Mouse (Mus musculus) embryonic facial prominence, embryonic 12.5 days (tissue): ENCODE results near the gene Ccdc60. TPM values are rescaled to one million over a fixed set of nuclear protein-coding genes. Genes with fewer than 3 reads are reported as not detected.

Experiments used
- ATAC-seq: fragments of 200-750 bp; cut with Nextera tagmentation; 2 replicates; pipeline ENCODE4 v1.8.0; 2017; ENCODE audit not compliant: insufficient number of reproducible peaks, insufficient read depth, low FRiP score, low TSS enrichment
- H3K27ac ChIP-seq: fragments of 300-500 bp; sonication (generic); 2 replicates; pipeline ENCODE4 v1.5.1; 2016; ENCODE audit warnings: mild to moderate bottlenecking
- H3K27me3 ChIP-seq: fragments of 300-500 bp; sonication (generic); 2 replicates; pipeline ENCODE4 v1.6.1; 2016; ENCODE audit warnings: mild to moderate bottlenecking, moderate library complexity
- H3K36me3 ChIP-seq: fragments of 300-500 bp; sonication (generic); 2 replicates; pipeline ENCODE4 v1.6.1; 2016; ENCODE audit warnings: mild to moderate bottlenecking
- H3K4me1 ChIP-seq: fragments of 300-500 bp; sonication (generic); 2 replicates; pipeline ENCODE4 v1.6.1; 2016
- H3K4me2 ChIP-seq: fragments of 300-500 bp; sonication (generic); replicated peaks from 2 replicates; pipeline ENCODE4 v1.6.1; 2016; ENCODE audit warnings: mild to moderate bottlenecking, moderate library complexity
- H3K4me3 ChIP-seq: fragments of 300-500 bp; sonication (generic); 2 replicates; pipeline ENCODE4 v1.5.1; 2016; ENCODE audit warnings: mild to moderate bottlenecking
- H3K9ac ChIP-seq: fragments of 300-500 bp; sonication (generic); 2 replicates; pipeline ENCODE4 v1.6.1; 2016; ENCODE audit warnings: mild to moderate bottlenecking, moderate library complexity
- H3K9me3 ChIP-seq: fragments of 300-500 bp; sonication (generic); 2 replicates; pipeline ENCODE4 v1.6.1; 2016; ENCODE audit warnings: mild to moderate bottlenecking, moderate library complexity
- WGBS: fragments of 180-500 bp; shearing (Covaris S2); methylation state at CpG from one replicate; pipeline ENCODE4 v1.1.7; 2016; 5-methylcytosine and 5-hydroxymethylcytosine counted together
- polyA plus RNA-seq: library from polyadenylated mRNA; unstranded; fragments of >200 nt; fragmentation: Nextera tagmentation; extraction: Ambion mirVana; gene quantifications from 2 replicates; pipeline ENCODE4 v1.2.1, GENCODE M21; 2016

Ccdc60 gene
- polyA plus RNA-seq, 1 experiment from 2014 or later = 1.8 TPM

DNA sequence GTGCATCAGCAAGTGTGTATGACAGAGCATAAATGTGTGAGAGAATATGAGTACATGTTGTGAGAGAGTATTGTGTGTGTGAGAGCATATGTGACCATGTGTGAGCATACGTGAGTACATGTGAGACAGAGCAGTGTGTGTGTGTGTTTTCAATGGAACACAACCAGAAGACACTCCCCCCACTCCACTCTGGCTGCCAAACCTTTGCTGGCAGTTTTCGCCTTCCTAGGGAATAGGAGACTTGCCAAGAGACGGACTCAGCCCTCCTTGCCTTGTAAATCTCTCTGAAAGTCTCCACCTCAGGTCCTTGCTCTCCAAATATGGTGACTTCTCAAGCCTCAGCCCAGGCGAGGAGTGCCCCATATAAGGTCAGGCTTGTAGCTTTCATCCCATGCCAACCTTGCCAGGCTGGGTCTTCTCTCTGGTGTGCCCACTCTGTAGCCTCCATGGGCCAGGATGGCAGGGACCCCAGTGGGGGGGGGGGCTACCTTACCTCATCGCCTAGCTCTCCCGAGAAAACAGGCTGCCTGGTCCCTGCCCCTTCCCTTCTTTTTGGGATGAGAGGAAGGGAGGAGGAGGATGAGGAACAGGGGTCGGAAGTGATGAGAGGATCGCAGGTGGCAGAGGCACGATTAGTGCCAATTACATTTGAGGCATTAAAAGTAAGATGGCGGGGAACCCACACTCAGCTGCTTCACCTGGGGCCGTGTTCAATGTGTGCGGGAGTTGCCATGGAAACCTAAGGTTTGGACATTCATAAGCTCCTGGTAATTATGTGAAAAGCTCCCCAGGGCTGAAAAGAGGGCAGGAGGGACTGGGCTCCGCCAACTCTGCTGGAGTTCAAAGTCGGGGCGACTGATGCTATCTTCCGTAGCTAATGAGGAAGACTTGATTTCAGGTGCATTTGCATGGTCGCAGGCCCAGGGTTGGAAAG lies 19.3 kb downstream of the Ccdc60 start:
- Histone ChIP-seq H3K27me3 (no peaks in the 10 kb centered on the region), H3K9ac (no peak overlapping the region), H3K4me3 (no peak overlapping the region), H3K36me3 (no peaks in the 10 kb centered on the region), H3K9me3 (no peaks in the 10 kb centered on the region), H3K4me2 (no peak overlapping the region), H3K4me1 (peaks cover 7% of the 10 kb centered on the region; the same call in 1 of the 2 replicates), H3K27ac (no peak overlapping the region)
- no peak for ATAC-seq
- WGBS = 79% methylated on average over 17 of the region's 17 CpGs

DNA sequence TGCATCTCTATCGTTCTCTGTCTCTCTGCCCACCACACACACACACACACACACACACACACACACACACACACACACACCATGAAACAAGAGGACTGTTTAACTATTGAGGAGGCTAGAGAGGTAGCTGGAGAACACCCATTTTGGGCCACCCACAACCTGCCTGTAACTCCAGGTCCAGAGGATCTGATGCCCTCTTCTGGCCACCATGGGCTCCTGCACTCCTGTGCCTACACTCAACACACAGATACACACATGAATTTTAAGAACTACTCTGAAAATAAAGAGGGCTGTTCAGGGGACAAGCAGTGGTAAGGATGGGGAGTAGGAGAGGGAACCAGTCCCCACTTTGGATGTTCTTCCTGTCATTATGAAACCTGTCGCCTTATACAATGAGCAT lies 26.1 kb downstream of the Ccdc60 start:
- 94% methylated on average over 2 of the region's 2 CpGs for WGBS

DNA sequence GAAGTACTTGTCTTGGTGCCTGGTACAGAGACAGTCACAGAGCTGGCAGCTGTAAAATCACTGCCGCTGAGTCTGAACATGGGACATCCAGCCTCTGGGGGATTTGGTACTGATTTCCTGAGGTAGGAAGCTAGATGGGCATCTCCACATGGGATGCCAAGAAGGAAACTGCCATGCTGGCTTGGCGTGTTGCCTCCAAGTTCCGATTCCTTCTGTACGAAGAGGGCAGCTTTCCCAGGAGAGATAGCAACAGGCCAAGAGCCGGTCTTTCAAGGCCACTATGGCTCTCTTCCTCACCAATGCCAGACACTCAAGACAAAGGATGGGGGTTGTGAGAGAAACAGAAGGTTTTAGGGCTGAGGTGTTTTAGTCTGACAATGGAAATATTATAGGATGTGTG lies 26.8 kb downstream of the Ccdc60 start:
- H3K9me3 ChIP-seq = no peaks in the 10 kb centered on the region; the same call in 1 of the 2 replicates
- 91% methylated on average over 5 of the region's 5 CpGs for WGBS
- no peak overlapping the region for H3K9ac ChIP-seq
- H3K4me3 ChIP-seq = no peak overlapping the region
- no peaks in the 10 kb centered on the region for H3K4me1 ChIP-seq
- no peak overlapping the region for H3K27ac ChIP-seq
- no peaks in the 10 kb centered on the region for H3K27me3 ChIP-seq
- H3K4me2 ChIP-seq = no peak overlapping the region
- no peak for ATAC-seq
- no peaks in the 10 kb centered on the region for H3K36me3 ChIP-seq

More for the DNA sequence above, 26.1 kb downstream of the Ccdc60 start:
- Histone ChIP-seq H3K36me3 (no peaks in the 10 kb centered on the region), H3K9ac (no peak overlapping the region), H3K27me3 (no peaks in the 10 kb centered on the region), H3K27ac (no peak overlapping the region), H3K4me2 (no peak overlapping the region), H3K4me3 (no peak overlapping the region), H3K9me3 (no peaks in the 10 kb centered on the region; the same call in 1 of the 2 replicates), H3K4me1 (no peaks in the 10 kb centered on the region)
- no peak for ATAC-seq

- no peak overlapping the region for H3K4me2 ChIP-seq
- ATAC-seq = no peak
- no peak overlapping the region for H3K4me3 ChIP-seq
- 85% methylated on average over 5 of the region's 5 CpGs for WGBS
- H3K9ac ChIP-seq = no peak overlapping the region
- H3K36me3 ChIP-seq = no peaks in the 10 kb centered on the region
- H3K9me3 ChIP-seq = no peaks in the 10 kb centered on the region; the same call in 1 of the 2 replicates
- H3K4me1 ChIP-seq = no peaks in the 10 kb centered on the region
- no peak overlapping the region for H3K27ac ChIP-seq
- H3K27me3 ChIP-seq = no peaks in the 10 kb centered on the region
Observed at GRCm38 (mm10) chr5:116260356-116260755, 28.4 kb downstream of the Ccdc60 start.

DNA sequence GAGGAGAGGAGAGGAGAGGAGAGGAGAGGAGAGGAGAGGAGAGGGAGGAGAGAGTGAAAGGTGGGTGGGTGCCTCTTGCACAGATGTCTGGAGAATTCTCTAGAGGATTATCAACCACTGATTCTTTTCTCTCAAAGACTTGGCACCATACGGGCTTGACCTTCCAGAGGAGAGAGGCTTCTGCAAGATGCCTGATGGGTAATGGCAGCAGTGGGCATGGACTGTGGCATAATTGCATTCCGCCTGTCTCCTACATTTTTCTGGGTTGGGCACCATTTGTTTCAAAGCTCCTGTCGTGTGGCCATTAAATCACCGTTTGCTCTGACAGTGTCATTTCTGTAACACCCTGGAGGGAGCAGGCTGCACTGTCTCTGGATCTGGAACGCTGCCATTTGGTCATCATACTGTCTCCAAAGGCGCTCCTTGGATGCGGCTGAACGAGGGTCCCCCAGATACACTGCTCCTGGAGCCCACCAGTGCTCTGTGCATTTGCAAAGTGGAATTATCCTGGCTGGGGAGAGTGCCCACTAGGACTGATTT lies 30.4 kb downstream of the Ccdc60 start:
- Histone ChIP-seq H3K27ac (no peak overlapping the region), H3K27me3 (no peaks in the 10 kb centered on the region), H3K9me3 (no peaks in the 10 kb centered on the region; the same call in 1 of the 2 replicates), H3K4me3 (no peak overlapping the region), H3K4me1 (no peaks in the 10 kb centered on the region), H3K36me3 (no peaks in the 10 kb centered on the region), H3K9ac (no peak overlapping the region), H3K4me2 (no peak overlapping the region)
- no peak for ATAC-seq
- WGBS = 67% methylated on average over 8 of the region's 8 CpGs

- no peaks in the 10 kb centered on the region for H3K4me1 ChIP-seq
- 79% methylated on average over 4 of the region's 4 CpGs for WGBS
- H3K9ac ChIP-seq = no peak overlapping the region
- H3K9me3 ChIP-seq = no peaks in the 10 kb centered on the region
- no peak overlapping the region for H3K27ac ChIP-seq
- no peak overlapping the region for H3K4me3 ChIP-seq
- no peaks in the 10 kb centered on the region for H3K27me3 ChIP-seq
- no peak overlapping the region for H3K4me2 ChIP-seq
- no peaks in the 10 kb centered on the region for H3K36me3 ChIP-seq
- ATAC-seq = no peak
Observed at GRCm38 (mm10) chr5:116253914-116254313, 34.9 kb downstream of the Ccdc60 start.

GRCm38 (mm10) chr5:116252186-116252585 lies 36.6 kb downstream of the Ccdc60 start:
- Histone ChIP-seq H3K4me1 (no peaks in the 10 kb centered on the region), H3K27me3 (no peaks in the 10 kb centered on the region), H3K4me2 (no peak overlapping the region), H3K27ac (no peak overlapping the region), H3K9ac (no peak overlapping the region), H3K36me3 (no peaks in the 10 kb centered on the region), H3K9me3 (no peaks in the 10 kb centered on the region), H3K4me3 (no peak overlapping the region)
- ATAC-seq = no peak
- 89% methylated on average over 6 of the region's 6 CpGs for WGBS

- H3K4me3 ChIP-seq = no peak overlapping the region
- no peaks in the 10 kb centered on the region for H3K27me3 ChIP-seq
- no peaks in the 10 kb centered on the region for H3K9me3 ChIP-seq
- no peaks in the 10 kb centered on the region for H3K4me1 ChIP-seq
- no peak for ATAC-seq
- H3K36me3 ChIP-seq = no peaks in the 10 kb centered on the region
- H3K27ac ChIP-seq = no peak overlapping the region
- H3K4me2 ChIP-seq = no peak overlapping the region
- 81% methylated on average over 7 of the region's 7 CpGs for WGBS
- H3K9ac ChIP-seq = no peak overlapping the region
Observed at GRCm38 (mm10) chr5:116246642-116247041, 42.1 kb downstream of the Ccdc60 start.

DNA sequence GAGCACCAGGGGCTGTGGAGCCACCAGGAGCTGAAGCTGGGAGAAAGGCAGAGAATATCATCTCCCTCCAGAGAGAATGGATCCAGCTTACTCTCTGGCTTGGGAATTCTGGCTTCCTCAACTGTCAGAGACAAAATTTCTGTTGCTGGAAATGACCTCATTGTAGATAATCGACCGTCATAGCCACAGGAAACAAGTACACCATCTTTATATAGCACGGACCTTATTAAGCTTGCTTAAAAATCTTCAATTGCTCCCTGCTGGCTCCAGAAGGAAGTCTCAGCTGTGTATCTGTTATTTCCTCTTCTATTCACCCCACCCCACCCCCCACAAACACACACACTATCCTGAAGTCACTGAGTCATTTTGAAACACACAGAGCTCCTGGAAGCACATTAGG lies 44.3 kb downstream of the Ccdc60 start:
- no peaks in the 10 kb centered on the region for H3K36me3 ChIP-seq
- no peaks in the 10 kb centered on the region for H3K4me1 ChIP-seq
- H3K27ac ChIP-seq = no peak overlapping the region
- WGBS = 75% methylated on average over 3 of the region's 3 CpGs
- no peaks in the 10 kb centered on the region for H3K9me3 ChIP-seq
- H3K27me3 ChIP-seq = no peaks in the 10 kb centered on the region
- H3K4me2 ChIP-seq = no peak overlapping the region
- no peak for ATAC-seq
- H3K9ac ChIP-seq = no peak overlapping the region
- no peak overlapping the region for H3K4me3 ChIP-seq

- Histone ChIP-seq H3K4me2 (no peak overlapping the region), H3K27me3 (no peaks in the 10 kb centered on the region), H3K9ac (no peak overlapping the region), H3K36me3 (no peaks in the 10 kb centered on the region), H3K27ac (no peak overlapping the region), H3K4me1 (no peaks in the 10 kb centered on the region), H3K9me3 (no peaks in the 10 kb centered on the region), H3K4me3 (no peak overlapping the region)
- WGBS = 79% methylated on average over 8 of the region's 9 CpGs
- no peak for ATAC-seq
Observed at GRCm38 (mm10) chr5:116243622-116244021, 45.2 kb downstream of the Ccdc60 start.

DNA sequence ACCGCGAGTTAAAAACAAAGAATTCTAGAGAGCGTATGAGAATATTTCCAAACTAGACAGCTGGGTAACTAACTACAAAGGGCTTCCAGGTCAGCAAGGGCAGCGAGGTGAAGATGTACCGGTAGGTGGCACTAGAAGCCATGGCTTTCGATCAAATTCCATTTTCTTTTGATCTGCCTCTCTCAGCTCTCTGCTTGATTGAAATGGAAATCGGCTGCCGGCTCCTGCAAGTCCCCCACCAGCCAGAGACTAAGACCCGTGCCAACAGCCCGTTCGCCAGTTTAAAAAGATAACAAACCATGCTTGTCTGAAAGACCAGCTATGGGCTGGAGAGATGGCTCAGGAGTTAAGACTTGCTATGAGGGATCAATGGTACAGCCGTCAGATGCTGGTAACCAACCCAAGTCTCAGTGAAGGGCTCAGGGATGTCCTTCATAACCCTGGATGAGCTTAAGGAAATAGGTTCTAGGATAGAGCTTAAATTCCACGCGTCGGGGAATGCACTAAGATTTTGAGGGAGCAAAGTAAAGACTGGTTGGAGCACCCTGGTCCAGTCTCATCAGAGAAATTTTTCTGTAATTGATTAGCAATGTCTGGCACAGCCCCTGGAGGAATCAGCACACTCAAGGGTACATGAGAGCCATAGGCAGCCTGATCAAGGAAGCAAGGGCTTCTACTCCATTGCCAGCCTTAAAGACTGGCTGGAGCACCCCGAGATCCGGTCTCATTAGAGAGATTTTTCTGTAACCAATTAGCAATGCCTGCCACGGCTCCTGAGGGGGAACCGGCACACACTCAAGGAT lies 56.7 kb downstream of the Ccdc60 start:
- H3K27me3 ChIP-seq = 0 out of 2 replicates have a peak, but pooled peaks cover 3% of the 10 kb centered on the region
- peak overlapping the region; percentile 41 for H3K4me2 ChIP-seq
- no peaks in the 10 kb centered on the region for H3K9me3 ChIP-seq
- no peak overlapping the region for H3K27ac ChIP-seq
- no peak for ATAC-seq
- no peak overlapping the region for H3K4me3 ChIP-seq
- H3K4me1 ChIP-seq = peaks cover 4% of the 10 kb centered on the region; the same call in 1 of the 2 replicates
- no peaks in the 10 kb centered on the region for H3K36me3 ChIP-seq
- H3K9ac ChIP-seq = no peak overlapping the region
- 17% methylated on average over 19 of the region's 19 CpGs for whole genome bisulfite sequencing
